Mouse (Mus musculus): Measurements from ENCODE around the gene Cdhr4. TPM values are rescaled to one million over a fixed set of nuclear protein-coding genes. Genes with fewer than 3 reads are reported as not detected.

The Cdhr4 gene
- polyA plus RNA-seq, 1 experiment = 5.2 TPM

GRCm38 (mm10) chr9:107971690-107972541 is 20.4 kb upstream of the Cdhr4 start:
- Histone ChIP-seq H3K27ac (ENCODE audit: insufficient read depth, low read depth, low read length) (no peak overlapping the region), H3K4me1 (ENCODE audit: control insufficient read depth, insufficient read depth, low read length) (peaks cover 41% of the 10 kb centered on the region), H3K4me3 (ENCODE audit: insufficient read depth, low read length) (no peak overlapping the region)
- no peak for TF ChIP-seq CTCF (IDR thresholded peaks at IDR 0.05; ENCODE audit: low read depth, low read length)
- TF ChIP-seq POLR2A (IDR thresholded peaks at IDR 0.05; ENCODE audit: borderline replicate concordance, low read depth, low read length) = no peak

DNA sequence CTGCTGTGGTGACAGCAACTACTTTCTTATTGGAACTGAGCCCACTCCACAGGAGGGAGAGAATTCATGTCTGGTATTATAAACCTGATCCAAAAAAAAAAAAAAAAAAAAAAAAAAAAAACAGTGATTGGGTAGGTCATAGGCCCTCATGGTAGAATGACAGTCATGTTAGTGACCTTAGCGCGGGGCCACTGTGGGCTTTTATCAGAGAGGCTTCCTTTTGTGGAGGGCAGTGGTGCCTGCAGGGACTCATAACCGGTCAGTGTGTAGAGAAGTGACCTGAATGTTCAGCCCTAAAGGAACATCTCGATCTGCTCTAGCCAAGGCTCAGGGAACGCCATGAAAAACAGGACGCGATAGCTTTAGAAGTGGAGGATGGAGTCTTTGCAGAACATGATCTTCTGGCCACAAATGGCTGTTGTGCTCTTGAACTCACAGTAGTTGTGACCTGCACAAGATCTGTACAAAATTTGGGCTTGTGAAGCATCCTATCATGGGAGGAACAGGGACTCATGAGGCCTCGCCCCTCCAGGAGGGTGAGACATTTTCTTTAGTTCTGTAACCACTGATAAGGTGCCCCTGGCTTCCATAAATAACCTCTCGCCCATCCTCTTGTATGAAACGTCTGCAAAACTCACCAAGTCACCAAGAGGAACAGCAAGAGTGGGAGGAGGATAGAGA is 17.7 kb upstream of the Cdhr4 start:
- peaks cover 29% of the 10 kb centered on the region for H3K4me1 ChIP-seq (ENCODE audit: control insufficient read depth, insufficient read depth, low read length)
- peak overlapping the region; percentile 6; the same call in 1 of the 2 replicates for H3K4me3 ChIP-seq (ENCODE audit: insufficient read depth, low read length)

DNA sequence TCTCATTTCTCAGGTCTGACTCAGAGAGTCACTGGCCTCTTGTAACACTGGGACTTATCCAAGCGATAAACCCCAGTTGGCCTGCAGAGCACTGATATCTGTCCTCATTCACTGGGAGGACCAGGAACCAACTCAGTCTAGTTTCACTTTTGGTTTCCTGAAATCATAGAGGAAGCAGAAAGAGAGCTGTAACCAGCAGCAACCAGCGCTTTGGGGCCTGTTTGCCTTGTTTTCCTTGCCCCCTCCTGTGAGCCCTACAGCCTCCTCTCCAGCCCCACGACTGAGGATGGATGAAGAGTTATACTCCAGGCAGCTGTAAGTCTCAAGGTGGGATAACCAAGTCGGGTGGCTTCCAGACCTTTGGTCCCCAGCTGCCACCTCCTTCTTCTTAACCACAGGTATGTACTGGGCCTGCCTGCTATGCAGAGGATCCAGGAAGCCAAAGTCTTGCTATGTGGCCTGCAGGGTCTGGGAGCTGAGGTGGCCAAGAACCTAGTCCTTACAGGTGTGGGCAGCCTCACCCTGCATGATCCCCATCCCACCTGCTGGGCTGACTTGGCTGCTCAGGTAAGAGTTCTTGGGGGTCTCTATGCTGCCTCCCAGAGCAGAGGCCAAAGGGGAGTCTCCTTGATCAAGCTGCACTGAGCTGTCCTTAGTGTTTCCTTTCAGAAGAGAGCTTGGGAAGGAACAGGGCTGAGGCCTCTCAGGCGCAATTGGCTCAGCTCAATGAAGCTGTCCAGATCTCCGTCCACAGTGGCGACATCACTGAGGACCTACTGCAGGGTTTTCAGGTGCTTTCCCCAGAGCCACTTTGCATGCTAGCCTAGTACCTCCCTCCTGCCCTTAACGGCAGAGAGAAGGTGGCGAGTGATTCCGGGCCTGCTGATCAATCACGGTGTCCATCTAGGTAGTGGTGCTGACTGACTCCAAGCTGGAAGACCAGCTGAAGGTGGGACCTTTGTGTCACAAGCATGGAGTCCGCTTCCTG is 16.6 kb upstream of the Cdhr4 start, which contains the start of gene Uba7:
Uba7 (plus strand) TSS at position 107 of the 988 bp plus-strand sequence.
- H3K4me1 ChIP-seq (ENCODE audit: control insufficient read depth, insufficient read depth, low read length) = peaks cover 35% of the 10 kb centered on the region
- TF ChIP-seq POLR2A (IDR thresholded peaks at IDR 0.05; ENCODE audit: borderline replicate concordance, low read depth, low read length) (no peak), CTCF (IDR thresholded peaks at IDR 0.05; ENCODE audit: low read depth, low read length) (no peak)

More for the DNA sequence above, 17.7 kb upstream of the Cdhr4 start:
- peak overlapping the region; percentile 60 for H3K27ac ChIP-seq (ENCODE audit: insufficient read depth, low read depth, low read length)
- TF ChIP-seq POLR2A (IDR thresholded peaks at IDR 0.05; ENCODE audit: borderline replicate concordance, low read depth, low read length) (no peak), CTCF (IDR thresholded peaks at IDR 0.05; ENCODE audit: low read depth, low read length) (no peak)

GRCm38 (mm10) chr9:107978815-107979214 is 13.5 kb upstream of the Cdhr4 start:
- no peak overlapping the region for H3K27ac ChIP-seq (ENCODE audit: insufficient read depth, low read depth, low read length)

More for the DNA sequence above, 16.6 kb upstream of the Cdhr4 start, which contains the start of gene Uba7:
- Histone ChIP-seq H3K4me3 (ENCODE audit: insufficient read depth, low read length) (peak within 1 kb of the TSS; percentile 65), H3K27ac (ENCODE audit: insufficient read depth, low read depth, low read length) (peak within 1 kb of the TSS; percentile 84)

DNA sequence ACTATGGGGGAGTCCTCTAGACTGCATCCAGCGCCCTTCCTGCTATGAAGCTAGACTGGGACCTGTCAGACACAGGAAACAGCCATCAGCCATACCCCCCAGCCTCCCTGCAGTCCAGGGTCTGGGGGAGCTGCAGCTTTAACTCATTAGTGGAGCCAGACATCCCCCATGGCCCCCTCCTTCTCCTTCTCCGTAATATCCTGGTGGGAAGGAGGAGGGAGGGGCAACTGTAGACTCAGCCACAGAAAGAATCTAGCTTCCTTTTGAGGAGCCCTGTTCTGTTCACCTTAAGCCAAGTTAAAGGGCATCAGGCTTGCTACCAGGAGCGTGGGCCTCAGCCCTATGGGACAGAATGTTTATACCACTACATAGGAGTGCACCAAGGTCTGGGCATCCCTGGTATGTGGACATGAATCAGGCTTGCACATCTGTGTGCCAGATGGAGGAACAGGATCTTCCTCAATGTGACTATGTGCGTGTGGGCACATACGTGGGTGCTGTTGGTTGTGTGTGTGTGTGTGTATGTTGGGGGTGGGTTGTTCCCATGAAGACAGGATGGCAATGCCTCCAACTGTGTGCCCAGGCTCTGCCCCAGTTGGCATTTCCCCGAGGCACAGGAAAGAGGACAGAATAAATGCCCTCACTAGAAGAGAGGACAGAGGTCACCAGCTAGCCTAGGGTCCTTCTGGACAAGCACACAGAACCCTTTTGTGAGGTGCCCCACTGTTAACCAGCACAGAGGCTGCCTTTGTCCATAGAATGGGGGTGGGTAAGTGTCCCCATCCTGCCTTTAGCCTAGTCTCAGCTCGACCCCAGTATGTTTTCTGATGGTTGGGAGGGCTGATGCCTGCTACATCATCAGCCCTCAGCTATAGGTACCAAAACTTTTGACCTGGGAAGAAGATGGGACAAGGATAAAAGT is 10.4 kb upstream of the Cdhr4 start:
- TF ChIP-seq POLR2A (IDR thresholded peaks at IDR 0.05; ENCODE audit: borderline replicate concordance, low read depth, low read length) = no peak
- TF ChIP-seq CTCF (IDR thresholded peaks at IDR 0.05; ENCODE audit: low read depth, low read length) = no peak
- Histone ChIP-seq H3K27ac (ENCODE audit: insufficient read depth, low read depth, low read length) (peak overlapping the region; percentile 89), H3K4me1 (ENCODE audit: control insufficient read depth, insufficient read depth, low read length) (peaks cover 43% of the 10 kb centered on the region)

More at GRCm38 (mm10) chr9:107978815-107979214, 13.5 kb upstream of the Cdhr4 start:
- no peak for TF ChIP-seq POLR2A (IDR thresholded peaks at IDR 0.05; ENCODE audit: borderline replicate concordance, low read depth, low read length)
- TF ChIP-seq CTCF (IDR thresholded peaks at IDR 0.05; ENCODE audit: low read depth, low read length) = no peak
- no peak overlapping the region for H3K4me3 ChIP-seq (ENCODE audit: insufficient read depth, low read length)
- peaks cover 46% of the 10 kb centered on the region for H3K4me1 ChIP-seq (ENCODE audit: control insufficient read depth, insufficient read depth, low read length)

GRCm38 (mm10) chr9:107982681-107983346 is 9.5 kb upstream of the Cdhr4 start, which contains the start of gene Gm20661:
Gene Gm20661 (plus strand): TSS chr9:107983058.
- peaks cover 50% of the 10 kb centered on the region for H3K4me1 ChIP-seq (ENCODE audit: control insufficient read depth, insufficient read depth, low read length)

More for the DNA sequence above, 10.4 kb upstream of the Cdhr4 start:
- H3K4me3 ChIP-seq (ENCODE audit: insufficient read depth, low read length) = peak overlapping the region; percentile 5

GRCm38 (mm10) chr9:107983421-107983890 is 8.8 kb upstream of the Cdhr4 start:
- Histone ChIP-seq H3K27ac (ENCODE audit: insufficient read depth, low read depth, low read length) (peak overlapping the region; percentile 89), H3K4me1 (ENCODE audit: control insufficient read depth, insufficient read depth, low read length) (peaks cover 50% of the 10 kb centered on the region), H3K4me3 (ENCODE audit: insufficient read depth, low read length) (peak overlapping the region; percentile 86)
- TF ChIP-seq POLR2A (IDR thresholded peaks at IDR 0.05; ENCODE audit: borderline replicate concordance, low read depth, low read length) (no peak), CTCF (IDR thresholded peaks at IDR 0.05; ENCODE audit: low read depth, low read length) (no peak)

More at GRCm38 (mm10) chr9:107982681-107983346, 9.5 kb upstream of the Cdhr4 start, which contains the start of gene Gm20661:
- peak within 1 kb of the TSS; percentile 86 for H3K4me3 ChIP-seq (ENCODE audit: insufficient read depth, low read length)
- H3K27ac ChIP-seq (ENCODE audit: insufficient read depth, low read depth, low read length) = peak within 1 kb of the TSS; percentile 89
- TF ChIP-seq POLR2A (IDR thresholded peaks at IDR 0.05; ENCODE audit: borderline replicate concordance, low read depth, low read length) (no peak), CTCF (IDR thresholded peaks at IDR 0.05; ENCODE audit: low read depth, low read length) (no peak)

All from bone marrow macrophage, adult 2 months (primary cell).